Mouse (Mus musculus): Measurements from ENCODE around the gene Hook2.

The Hook2 gene

GRCm38 (mm10) chr8:85033867-85034266 is 43.5 kb downstream of the Hook2 start:
- no peak for DNase-seq

GRCm38 (mm10) chr8:85034764-85035163 is 44.4 kb downstream of the Hook2 start:
- peak; percentile 71 for DNase-seq

DNA sequence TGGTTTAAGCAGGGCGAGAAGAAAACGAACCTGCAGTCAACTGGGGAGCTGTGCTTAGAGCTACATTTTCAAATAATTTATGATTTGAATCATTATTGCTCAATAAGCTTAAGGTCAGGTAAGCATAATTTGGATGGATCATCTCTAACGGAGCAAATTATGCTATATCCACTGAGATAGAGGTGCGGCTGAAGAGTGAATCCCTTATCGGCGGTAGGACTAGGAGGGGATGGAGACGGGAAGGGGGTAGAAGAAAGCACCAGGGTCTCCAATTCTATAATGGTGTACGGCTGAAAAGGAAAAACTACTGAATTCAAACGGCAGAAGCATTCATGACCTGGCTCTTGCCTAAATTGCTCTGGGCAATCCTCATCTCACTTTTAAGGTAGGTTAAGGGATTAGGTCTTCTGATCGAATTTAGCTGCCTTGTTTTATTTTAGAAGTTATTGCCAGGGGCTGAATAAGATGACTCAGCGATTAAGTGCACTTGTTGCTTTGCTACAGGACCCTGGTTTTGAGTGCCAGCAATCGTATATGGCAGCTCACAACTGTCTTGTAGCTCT is 44.8 kb downstream of the Hook2 start:
- DNase-seq = no peak

GRCm38 (mm10) chr8:85035728-85036310 is 45.4 kb downstream of the Hook2 start:
- DNase-seq = peak; percentile 53

DNA sequence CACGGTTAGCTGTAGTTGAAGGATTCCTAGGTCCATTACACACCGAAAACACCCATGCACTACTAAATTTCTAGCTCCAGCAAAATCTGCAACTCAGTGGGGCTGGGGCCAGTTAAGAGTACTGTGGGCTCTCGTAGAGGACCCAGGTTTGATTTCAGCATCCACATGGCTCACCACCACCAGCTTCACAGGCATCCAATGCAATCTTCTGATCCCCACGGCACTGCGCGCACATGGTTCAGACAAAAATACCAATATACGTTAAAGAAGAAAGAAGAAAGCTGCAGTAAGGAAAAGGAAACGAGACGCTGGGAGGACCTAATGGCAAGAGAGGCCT is 45.9 kb downstream of the Hook2 start:
- DNase-seq = no peak

DNA sequence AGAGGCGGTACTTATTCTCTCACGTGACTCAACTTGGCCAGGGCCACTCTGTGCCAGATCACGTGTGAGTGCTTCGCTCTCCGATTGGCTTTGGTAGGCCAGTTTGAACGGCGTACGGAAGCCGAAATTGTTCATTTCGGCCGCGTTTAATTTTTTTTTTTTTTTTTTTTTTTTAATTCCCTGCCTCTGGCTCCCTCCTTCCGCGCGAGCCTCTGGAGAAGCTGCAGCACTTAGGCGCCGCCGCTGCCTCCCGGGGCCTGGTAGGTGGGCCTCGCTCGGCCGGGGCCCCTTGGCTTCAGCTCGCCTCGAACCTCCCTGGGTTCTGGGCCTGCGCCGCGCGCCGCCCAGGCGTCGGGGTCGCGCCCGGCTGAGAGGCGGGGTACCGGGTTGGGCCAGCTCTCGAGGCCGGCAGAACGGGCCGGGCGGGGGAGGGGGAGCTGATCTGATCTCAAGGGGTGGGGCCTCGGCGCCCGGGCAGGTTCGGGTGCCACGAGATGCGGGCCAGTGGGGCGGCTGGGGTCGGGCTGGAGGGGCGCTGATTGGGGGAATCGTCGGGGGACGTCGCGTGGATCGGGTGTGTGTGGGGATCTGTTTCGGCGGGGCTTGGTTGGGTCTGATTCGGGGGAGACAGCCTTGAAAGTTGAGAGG is 46.4 kb downstream of the Hook2 start, which contains the start of gene Tnpo2:
Gene Tnpo2, plus strand, starts transcription at position 198 of the 648 bp plus-strand sequence.
- DNase-seq = peak; percentile 90

DNA sequence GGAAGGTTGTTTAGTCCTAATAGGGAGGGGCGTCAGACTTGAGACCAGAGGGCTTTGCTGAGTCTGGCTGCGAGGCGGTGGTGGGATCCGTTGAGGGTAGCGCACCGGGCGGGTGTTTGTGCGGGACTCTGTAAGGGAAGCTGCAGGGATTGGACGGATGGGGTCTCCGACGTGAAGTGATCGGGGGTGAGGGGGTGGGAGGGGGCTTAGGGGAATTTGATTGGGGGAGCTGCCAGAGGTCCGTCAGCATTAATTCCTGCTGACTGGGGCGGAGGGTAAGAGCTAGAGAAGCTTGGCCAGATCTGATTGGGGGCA is 46.9 kb downstream of the Hook2 start:
- DNase-seq = no peak

DNA sequence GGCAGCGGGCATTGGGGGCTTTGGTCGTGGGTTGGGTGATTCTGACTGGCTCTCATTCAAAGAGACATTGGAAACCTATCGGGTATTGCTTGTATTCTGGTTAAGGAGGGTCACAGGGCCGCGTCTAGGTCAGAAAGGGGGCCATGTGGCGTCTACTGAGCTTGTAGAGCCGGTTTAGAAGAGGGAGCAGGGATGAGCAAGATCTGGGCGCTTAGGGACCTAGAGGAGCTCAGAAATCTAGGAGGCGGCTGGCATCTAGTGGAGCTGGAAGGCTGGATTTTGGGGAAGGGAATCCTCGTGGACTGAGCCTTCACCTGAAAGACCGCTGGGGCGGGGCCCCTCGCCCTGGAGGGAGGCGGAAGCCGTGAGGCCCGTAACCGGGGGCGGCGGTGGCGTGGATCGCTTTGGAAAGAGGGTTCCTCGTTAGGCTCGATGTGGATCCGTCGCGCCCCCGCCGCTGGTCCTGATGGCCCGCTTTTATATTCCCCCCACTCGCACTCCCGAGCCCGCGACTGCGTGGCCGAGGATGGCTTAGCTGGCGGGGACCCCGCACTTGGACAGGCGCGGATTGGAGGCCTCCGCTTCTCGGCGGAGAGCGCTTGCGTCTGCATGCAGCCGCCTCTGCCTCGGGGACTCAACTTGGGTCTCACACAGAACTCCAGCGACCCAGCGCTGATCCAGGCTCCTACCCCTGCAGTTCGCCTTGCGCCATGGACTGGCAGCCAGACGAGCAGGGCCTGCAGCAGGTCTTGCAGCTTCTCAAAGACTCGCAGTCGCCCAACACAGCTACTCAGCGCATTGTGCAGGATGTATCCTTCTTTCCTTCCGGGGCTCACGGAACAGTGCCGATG is 47.5 kb downstream of the Hook2 start:
- peak; percentile 50 for DNase-seq

- no peak for DNase-seq
Measured at GRCm38 (mm10) chr8:85043619-85044018, 53.2 kb downstream of the Hook2 start.
